Mouse (Mus musculus) inflammation-experienced regulatory T-cells, adult 6 months (primary cell): ENCODE data around the gene Urad. TPM values are rescaled to one million over a fixed set of nuclear protein-coding genes. Genes with fewer than 3 reads are reported as not detected.

Experiments used
- ATAC-seq: one replicate; pipeline ENCODE4 v1.8.0; 2017
- polyA plus RNA-seq, 3 experiments: library from polyadenylated mRNA; unstranded; fragments of 100-300 nt; shearing (Covaris generic); gene quantifications; one replicate each; pipeline ENCODE4 v1.2.1; 2017

Gene Urad
- not detected for polyA plus RNA-seq

GRCm38 (mm10) chr5:147322183-147322582 lies at the start of gene Urad:
Urad (minus strand) TSS chr5:147322440.
- ATAC-seq, result no peak

GRCm38 (mm10) chr5:147370276-147370675 lies 48.0 kb upstream of the Urad start:
- ATAC-seq, result no peak

GRCm38 (mm10) chr5:147368221-147368620 lies 46.0 kb upstream of the Urad start:
- no peak for ATAC-seq

GRCm38 (mm10) chr5:147365995-147366765 lies 43.9 kb upstream of the Urad start:
- ATAC-seq, result peak; percentile 60

GRCm38 (mm10) chr5:147363054-147363453 lies 40.8 kb upstream of the Urad start:
- no peak for ATAC-seq

- ATAC-seq, result no peak
Measured at GRCm38 (mm10) chr5:147358481-147358880, 36.2 kb upstream of the Urad start.

GRCm38 (mm10) chr5:147357536-147357935 lies 35.3 kb upstream of the Urad start:
- ATAC-seq, result no peak

- no peak for ATAC-seq
Measured at GRCm38 (mm10) chr5:147356260-147357055, 34.2 kb upstream of the Urad start.

GRCm38 (mm10) chr5:147355788-147356187 lies 33.5 kb upstream of the Urad start:
- ATAC-seq, result no peak

GRCm38 (mm10) chr5:147354985-147355384 lies 32.7 kb upstream of the Urad start:
- ATAC-seq, result no peak

GRCm38 (mm10) chr5:147354161-147354780 lies 32.0 kb upstream of the Urad start:
- ATAC-seq, result no peak

GRCm38 (mm10) chr5:147351931-147352330 lies 29.7 kb upstream of the Urad start:
- no peak for ATAC-seq

GRCm38 (mm10) chr5:147345981-147346380 lies 23.7 kb upstream of the Urad start:
- no peak for ATAC-seq

GRCm38 (mm10) chr5:147343904-147344303 lies 21.7 kb upstream of the Urad start:
- ATAC-seq, result no peak

GRCm38 (mm10) chr5:147342901-147343300 lies 20.7 kb upstream of the Urad start:
- ATAC-seq, result no peak

- peak; percentile 76 for ATAC-seq
Measured at GRCm38 (mm10) chr5:147340741-147341414, 18.6 kb upstream of the Urad start.

- no peak for ATAC-seq
Measured at GRCm38 (mm10) chr5:147339560-147339959, 17.3 kb upstream of the Urad start.

- ATAC-seq, result no peak
Measured at GRCm38 (mm10) chr5:147338967-147339366, 16.7 kb upstream of the Urad start.

- ATAC-seq, result no peak
Measured at GRCm38 (mm10) chr5:147332711-147333110, 10.5 kb upstream of the Urad start.

GRCm38 (mm10) chr5:147331547-147331946 lies 9.3 kb upstream of the Urad start:
- no peak for ATAC-seq

- no peak for ATAC-seq
Measured at GRCm38 (mm10) chr5:147329946-147330345, 7.7 kb upstream of the Urad start.

- ATAC-seq, result no peak
Measured at GRCm38 (mm10) chr5:147327636-147328035, 5.4 kb upstream of the Urad start.

- no peak for ATAC-seq
Measured at GRCm38 (mm10) chr5:147325931-147326330, 3.7 kb upstream of the Urad start.
